ENCODE assay signal across 27 mouse cellular contexts in the genomic region with DNA sequence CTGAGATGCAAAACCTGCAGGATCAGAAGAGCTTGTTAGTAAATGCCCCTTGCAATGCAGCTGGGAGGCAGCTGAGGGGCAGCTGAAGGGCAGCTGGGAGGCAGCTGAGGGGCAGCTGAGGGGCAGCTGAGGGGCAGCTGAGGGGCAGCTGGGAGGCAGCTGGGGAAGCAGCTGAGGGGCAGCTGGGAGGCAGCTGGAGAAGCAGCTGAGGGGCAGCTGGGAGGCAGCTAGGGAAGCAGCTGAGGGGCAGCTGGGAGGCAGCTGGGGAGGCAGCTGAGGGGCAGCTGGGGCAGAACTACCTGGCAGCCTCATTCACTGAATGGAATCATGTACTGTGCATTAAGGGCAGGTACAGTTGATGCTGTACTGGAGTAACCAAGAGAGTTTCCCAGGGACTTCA. TPM values are rescaled to one million over a fixed set of nuclear protein-coding genes. Genes with fewer than 3 reads are reported as not detected.
DNase-seq lines count a peak whose midpoint lies in the region; ATAC-seq and TF ChIP-seq lines count a peak whose summit lies in the region.
"Had no signal": no experiment of that assay in that cellular context is flagged by ENCODE, and none has a peak within 500 bp of the region (broad histone marks: within the 10 kb centered on the region; RNA-seq: fewer than 3 reads in every experiment).

No protein-coding gene starts in this region.

- TF ChIP-seq CTCF in midbrain, postnatal 0 days (IDR thresholded peaks at IDR 0.05): no peak
- no peak for TF ChIP-seq CTCF in C2C12 (IDR thresholded peaks at IDR 0.05; ENCODE audit: control insufficient read depth, insufficient read depth, insufficient read length)

- H3ac ChIP-seq in C2C12 (ENCODE audit: control insufficient read depth, insufficient read length, low read depth): no peak overlapping the region

- H3K9me3 ChIP-seq in hindbrain, embryonic 11.5 days (ENCODE audit: control insufficient read depth, low read length): no peaks in the 10 kb centered on the region
- H3K9me3 ChIP-seq in hindbrain, embryonic 13.5 days: peaks cover 6% of the 10 kb centered on the region; the same call in 1 of the 2 replicates
- H3K9me3 ChIP-seq in midbrain, embryonic 10.5 days (replicated peaks): no peaks in the 10 kb centered on the region; the same call in 1 of the 2 replicates
- peaks cover 5% of the 10 kb centered on the region; the same call in 1 of the 2 replicates for H3K9me3 ChIP-seq in midbrain, postnatal 0 days (ENCODE audit: low read length)
- H3K9me3 ChIP-seq: embryonic facial prominence, embryonic 10.5 days; embryonic facial prominence, embryonic 15.5 days; G1E; limb, embryonic 15.5 days; liver, embryonic 13.5 days; stomach, embryonic 15.5 days had no signal

- no peaks in the 10 kb centered on the region for H3K36me3 ChIP-seq in hindbrain, embryonic 11.5 days (ENCODE audit: control insufficient read depth, insufficient read depth, low read length)
- no peaks in the 10 kb centered on the region for H3K36me3 ChIP-seq in hindbrain, embryonic 13.5 days
- H3K36me3 ChIP-seq in midbrain, embryonic 10.5 days: no peaks in the 10 kb centered on the region
- no peaks in the 10 kb centered on the region for H3K36me3 ChIP-seq in midbrain, postnatal 0 days (ENCODE audit: insufficient read depth, low read length)
- no peaks in the 10 kb centered on the region for H3K36me3 ChIP-seq in C2C12 (ENCODE audit: control insufficient read depth, insufficient read depth)
- H3K36me3 ChIP-seq: embryonic facial prominence, embryonic 10.5 days; embryonic facial prominence, embryonic 15.5 days; G1E; heart, embryonic 13.5 days; hindbrain, embryonic 12.5 days; limb, embryonic 15.5 days; liver, embryonic 13.5 days; stomach, embryonic 15.5 days had no signal

- DNase-seq in hindbrain, embryonic 11.5 days (ENCODE audit: low spot score): peak; percentile 20
- DNase-seq in midbrain, embryonic 10.5 days (ENCODE audit: low spot score): no peak
- DNase-seq in midbrain, postnatal 0 days (ENCODE audit: low spot score): no peak
- peak; percentile 6 for DNase-seq in mesoderm, embryonic 11.5 days (ENCODE audit: low read depth, low spot score)
- DNase-seq: adrenal gland, adult 8-10 months; B cell, adult 2 months; cerebellum, adult 8-10 months; cerebellum, postnatal 25 days; forebrain, postnatal 0 days; heart, adult 2 months; heart, postnatal 10 days; kidney, postnatal 4 days; liver, embryonic 13.5 days; lung, adult 18-20 months; lung, postnatal 10 days; right cerebral cortex, postnatal 25 days had no signal

- H3K9ac ChIP-seq in hindbrain, embryonic 11.5 days (ENCODE audit: low read depth, low read length): no peak overlapping the region
- H3K9ac ChIP-seq in hindbrain, embryonic 13.5 days: no peak overlapping the region
- no peak overlapping the region for H3K9ac ChIP-seq in midbrain, postnatal 0 days (replicated peaks; ENCODE audit: low read length, poor library complexity, severe bottlenecking)
- H3K9ac ChIP-seq: embryonic facial prominence, embryonic 15.5 days; forebrain, postnatal 0 days; heart, embryonic 13.5 days; hindbrain, embryonic 12.5 days; limb, embryonic 15.5 days; liver, embryonic 13.5 days; stomach, embryonic 15.5 days had no signal

- H3K79me2 ChIP-seq in C2C12 (ENCODE audit: control insufficient read depth, insufficient read depth): no peaks in the 10 kb centered on the region

- no peak overlapping the region for H3K4me2 ChIP-seq in hindbrain, embryonic 11.5 days (replicated peaks; ENCODE audit: low read depth, low read length)
- H3K4me2 ChIP-seq in hindbrain, embryonic 13.5 days: no peak overlapping the region
- no peak overlapping the region for H3K4me2 ChIP-seq in midbrain, postnatal 0 days (ENCODE audit: low read depth, low read length, poor library complexity, severe bottlenecking)
- H3K4me2 ChIP-seq: embryonic facial prominence, embryonic 15.5 days; heart, embryonic 13.5 days; hindbrain, embryonic 12.5 days; limb, embryonic 15.5 days; liver, embryonic 13.5 days; stomach, embryonic 15.5 days had no signal

- H3K27ac ChIP-seq in hindbrain, embryonic 11.5 days (ENCODE audit: low read depth, low read length): peak overlapping the region; percentile 49; the same call in 1 of the 2 replicates
- no peak overlapping the region; the same call in 1 of the 2 replicates for H3K27ac ChIP-seq in hindbrain, embryonic 13.5 days
- H3K27ac ChIP-seq in midbrain, embryonic 10.5 days (replicated peaks): peak overlapping the region; percentile 75
- H3K27ac ChIP-seq in midbrain, postnatal 0 days (ENCODE audit: low read depth, low read length): no peak overlapping the region
- H3K27ac ChIP-seq: embryonic facial prominence, embryonic 10.5 days; embryonic facial prominence, embryonic 15.5 days; heart, adult 2 months; heart, embryonic 13.5 days; hindbrain, embryonic 12.5 days; limb, embryonic 15.5 days; liver, embryonic 13.5 days; stomach, embryonic 15.5 days had no signal

- no peak for ATAC-seq in hindbrain, embryonic 11.5 days (ENCODE audit: low FRiP score)
- ATAC-seq in hindbrain, embryonic 13.5 days (ENCODE audit: low FRiP score): no peak
- ATAC-seq in midbrain, postnatal 0 days (ENCODE audit: low FRiP score): no peak
- ATAC-seq: forebrain, postnatal 0 days; intestine, postnatal 0 days had no signal

- H3K27me3 ChIP-seq in hindbrain, embryonic 11.5 days (ENCODE audit: control insufficient read depth, insufficient read depth, low read length): no peaks in the 10 kb centered on the region
- no peaks in the 10 kb centered on the region for H3K27me3 ChIP-seq in hindbrain, embryonic 13.5 days
- H3K27me3 ChIP-seq in midbrain, embryonic 10.5 days (ENCODE audit: low read depth, poor library complexity, severe bottlenecking): no peaks in the 10 kb centered on the region
- H3K27me3 ChIP-seq in midbrain, postnatal 0 days (ENCODE audit: insufficient read depth, low read length): no peaks in the 10 kb centered on the region
- H3K27me3 ChIP-seq in C2C12 (ENCODE audit: control insufficient read depth, insufficient read depth, insufficient read length): no peaks in the 10 kb centered on the region
- H3K27me3 ChIP-seq: embryonic facial prominence, embryonic 15.5 days; heart, embryonic 13.5 days; hindbrain, embryonic 12.5 days; limb, embryonic 15.5 days; liver, embryonic 13.5 days; stomach, embryonic 15.5 days had no signal

- H3K4me1 ChIP-seq in hindbrain, embryonic 11.5 days (replicated peaks; ENCODE audit: control insufficient read depth, insufficient read depth, low read length): no peaks in the 10 kb centered on the region
- H3K4me1 ChIP-seq in hindbrain, embryonic 13.5 days (replicated peaks): no peaks in the 10 kb centered on the region
- H3K4me1 ChIP-seq in midbrain, embryonic 10.5 days: no peaks in the 10 kb centered on the region
- no peaks in the 10 kb centered on the region for H3K4me1 ChIP-seq in midbrain, postnatal 0 days (ENCODE audit: insufficient read depth, low read length)
- H3K4me1 ChIP-seq: embryonic facial prominence, embryonic 10.5 days; embryonic facial prominence, embryonic 15.5 days; heart, embryonic 13.5 days; hindbrain, embryonic 12.5 days; limb, embryonic 15.5 days; liver, embryonic 13.5 days; stomach, embryonic 15.5 days had no signal

- H3K79me3 ChIP-seq in C2C12 (ENCODE audit: low read depth): no peaks in the 10 kb centered on the region

- no peak overlapping the region for H3K4me3 ChIP-seq in hindbrain, embryonic 11.5 days (ENCODE audit: low read depth, low read length)
- no peak overlapping the region for H3K4me3 ChIP-seq in hindbrain, embryonic 13.5 days
- H3K4me3 ChIP-seq in midbrain, embryonic 10.5 days: no peak overlapping the region
- no peak overlapping the region for H3K4me3 ChIP-seq in midbrain, postnatal 0 days (ENCODE audit: low read depth, low read length)
- no peak overlapping the region for H3K4me3 ChIP-seq in C2C12 (ENCODE audit: insufficient read depth, poor library complexity, severe bottlenecking)
- H3K4me3 ChIP-seq: embryonic facial prominence, embryonic 10.5 days; embryonic facial prominence, embryonic 15.5 days; heart, adult 2 months; heart, embryonic 13.5 days; hindbrain, embryonic 12.5 days; limb, embryonic 15.5 days; liver, embryonic 13.5 days; stomach, embryonic 15.5 days had no signal

TF ChIP-seq in C2C12, 6 proteins besides CTCF, POLR2A, EP300 and RAD21:
- peak; percentile 20 for TF ChIP-seq MYOG (IDR thresholded peaks at IDR 0.05; ENCODE audit: control insufficient read depth, extremely low read depth, insufficient read length)
- TF ChIP-seq CEBPB (IDR thresholded peaks at IDR 0.05; ENCODE audit: low read depth): no peak
- no peak for TF ChIP-seq USF1 (IDR thresholded peaks at IDR 0.05; ENCODE audit: low read depth)
- TF ChIP-seq MAX (IDR thresholded peaks at IDR 0.05): no peak
- peak; percentile 57 for TF ChIP-seq MYOD1 (IDR thresholded peaks at IDR 0.05; ENCODE audit: control insufficient read depth, insufficient read length, low read depth)
- no peak for TF ChIP-seq FOSL1 (IDR thresholded peaks at IDR 0.05; ENCODE audit: insufficient read depth, low read length, poor library complexity, severe bottlenecking)
TF ChIP-seq in C2C12: peak in this region for 2.

RNA-seq across cellular contexts. Expression of gene Cck, which starts 46.0 kb away (rescaled TPM):
- 0.68 and 1.0 TPM in 2 replicates for polyA plus RNA-seq in hindbrain, embryonic 11.5 days (2014; fragmentation: Nextera tagmentation; extraction: Ambion mirVana)
- polyA plus RNA-seq in hindbrain, embryonic 13.5 days (2015; fragmentation: Nextera tagmentation; extraction: Ambion mirVana): 7.7 and 15.1 TPM in 2 replicates
- polyA plus RNA-seq in midbrain, embryonic 10.5 days (2016; fragmentation: Nextera tagmentation; extraction: Ambion mirVana): 6.0 and 7.2 TPM in 2 replicates
- total RNA-seq in midbrain, postnatal 0 days (2014; rRNA removed): 87.3 and 185 TPM in 2 replicates
- 75.4 and 82.9 TPM in 2 replicates for polyA plus RNA-seq in midbrain, postnatal 0 days (2015; fragmentation: Nextera tagmentation; extraction: Ambion mirVana)
- 2.9 TPM for polyA plus RNA-seq in C2C12 (2012; fragmentation: generic; extraction: Trizol)
- total RNA-seq: G1E; gastrocnemius, adult 8-10 months; heart, adult 2 months had no signal
- polyA plus RNA-seq: G1E had no signal

Comparison
In these comparisons a context has a peak if more than half of its experiments do, and no peak if none do; other contexts are left out.
1. H3K27ac ChIP-seq: peak in hindbrain, embryonic 11.5 days (single experiment) and midbrain, embryonic 10.5 days (single experiment); none in hindbrain, embryonic 13.5 days (single experiment) and midbrain, postnatal 0 days (single experiment).
2. DNase-seq: peak in hindbrain, embryonic 11.5 days (single experiment) and mesoderm, embryonic 11.5 days (single experiment); none in midbrain, embryonic 10.5 days (single experiment) and midbrain, postnatal 0 days (single experiment).